Mouse (Mus musculus) myocyte (in vitro differentiated cells): Measurements from ENCODE around the gene Trhr2.

Experiments
- CEBPB ChIP-seq: IDR thresholded peaks from 2 replicates; pipeline ENCODE4 v1.6.1; 2011; ENCODE audit warnings: mild to moderate bottlenecking, moderate library complexity; ENCODE audit not compliant: poor library complexity, insufficient read depth, severe bottlenecking
- MYOD1 ChIP-seq, 3 experiments: IDR thresholded peaks; one replicate each; pipeline ENCODE4 v1.6.1; 2011; ENCODE audit warnings: control low read depth in 2 of 3, low read depth in 2 of 3, mild to moderate bottlenecking in 2 of 3, moderate library complexity in 1 of 3; ENCODE audit not compliant: insufficient read length in 2 of 3, control insufficient read depth in 1 of 3
- POLR2A ChIP-seq: IDR thresholded peaks from one replicate; pipeline ENCODE4 v1.6.1; 2011; ENCODE audit warnings: low read depth, mild to moderate bottlenecking, control low read depth, moderate library complexity; ENCODE audit not compliant: insufficient read length
- TCF12 ChIP-seq: IDR thresholded peaks from one replicate; pipeline ENCODE4 v1.6.1; 2011; ENCODE audit warnings: mild to moderate bottlenecking, control low read depth; ENCODE audit not compliant: poor library complexity, insufficient read depth, severe bottlenecking
- TCF3 ChIP-seq: IDR thresholded peaks from one replicate; pipeline ENCODE4 v1.6.1; 2011; ENCODE audit warnings: low read depth, control low read depth; ENCODE audit not compliant: insufficient read length
- USF1 ChIP-seq: IDR thresholded peaks from one replicate; pipeline ENCODE4 v1.6.1; 2011; ENCODE audit warnings: low read depth, mild to moderate bottlenecking, control low read depth, moderate library complexity

DNA sequence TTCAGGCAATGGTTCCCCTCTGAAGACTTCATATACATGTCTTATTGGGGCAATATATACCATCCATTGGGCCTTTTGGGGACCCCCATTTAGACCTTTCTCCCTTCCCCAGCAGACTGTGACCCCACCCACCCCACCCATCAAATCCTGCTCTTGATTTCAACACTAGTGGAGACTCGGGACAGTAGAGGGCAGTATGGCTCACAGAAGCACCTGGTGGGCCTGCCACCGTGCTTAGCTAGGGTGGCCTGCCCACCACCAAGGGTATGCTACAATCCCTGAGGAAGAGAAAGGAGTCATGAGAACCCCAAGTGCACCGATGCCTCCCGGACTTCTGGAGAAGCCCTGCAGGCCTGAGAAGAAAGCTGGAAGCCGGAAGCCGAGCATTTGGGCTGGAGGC is 21.7 kb downstream of the Trhr2 start:
- TF ChIP-seq POLR2A, result no peak
- TF ChIP-seq USF1, result no peak
- no peak for TF ChIP-seq CEBPB
- no peak for TF ChIP-seq TCF3
- no peak for TF ChIP-seq TCF12
- TF ChIP-seq MYOD1 (IDR thresholded peaks at IDR 0.05; ENCODE audit: control insufficient read depth in 1 of 3, insufficient read length in 2 of 3, low read depth in 2 of 3), result no peak
